Mouse (Mus musculus) MEL (cell line): ENCODE results near the gene Nlgn3. TPM values are rescaled to one million over a fixed set of nuclear protein-coding genes. Genes with fewer than 3 reads are reported as not detected.

ENCODE experiments used
- DNase-seq: peaks from one replicate; pipeline ENCODE4 v3.0.0; 2011; ENCODE audit warnings: low read depth, low spot score
- H3K27ac ChIP-seq: 2 replicates; pipeline ENCODE4 v1.5.1; 2012; ENCODE audit warnings: low read depth, mild to moderate bottlenecking, control low read depth, low read length, moderate library complexity; ENCODE audit not compliant: control insufficient read depth
- H3K27me3 ChIP-seq, 2 experiments: fragments of 150-350 bp in 1 of 2; sonication (generic) in 1 of 2; 2 replicates each; pipeline ENCODE4 v1.6.1; 2012; ENCODE audit warnings: low read length in 2 of 2, mild to moderate bottlenecking in 2 of 2, improper control_type of control experiment in 1 of 2, moderate library complexity in 1 of 2; ENCODE audit not compliant: insufficient read depth in 2 of 2, control insufficient read depth in 1 of 2
- H3K36me3 ChIP-seq, 2 experiments: 2 replicates each; pipeline ENCODE4 v1.6.1; 2012 to 2014; ENCODE audit warnings: low read length in 2 of 2, improper control_type of control experiment in 1 of 2, inconsistent platforms in 1 of 2, mild to moderate bottlenecking in 1 of 2; ENCODE audit not compliant: insufficient read depth in 2 of 2, control insufficient read depth in 1 of 2
- H3K4me1 ChIP-seq, 2 experiments: fragments of 150-350 bp in 1 of 2; sonication (generic) in 1 of 2; 2 replicates each; pipeline ENCODE4 v1.6.1; 2012; ENCODE audit warnings: low read length in 2 of 2, improper control_type of control experiment in 1 of 2, mild to moderate bottlenecking in 1 of 2; ENCODE audit not compliant: insufficient read depth in 2 of 2, control insufficient read depth in 1 of 2
- H3K4me3 ChIP-seq, 2 experiments: fragments of 150-350 bp in 1 of 2; sonication (generic) in 1 of 2; 2 replicates each; pipeline ENCODE4 v1.5.1; 2012; ENCODE audit warnings: low read depth in 2 of 2, low read length in 2 of 2, mild to moderate bottlenecking in 2 of 2, moderate library complexity in 2 of 2, control low read depth in 1 of 2, improper control_type of control experiment in 1 of 2; ENCODE audit not compliant: control insufficient read depth in 1 of 2, insufficient read depth in 1 of 2
- H3K79me2 ChIP-seq: 2 replicates; pipeline ENCODE4 v1.6.1; 2012; ENCODE audit warnings: mild to moderate bottlenecking, low read length, moderate library complexity; ENCODE audit not compliant: control insufficient read depth, poor library complexity, insufficient read depth
- H3K9ac ChIP-seq: 2 replicates; pipeline ENCODE4 v1.6.1; 2012; ENCODE audit warnings: low read depth, mild to moderate bottlenecking, control low read depth, low read length, moderate library complexity; ENCODE audit not compliant: control insufficient read depth, poor library complexity, severe bottlenecking
- H3K9me3 ChIP-seq: fragments of 150-350 bp; sonication (generic); replicated peaks from 2 replicates; pipeline ENCODE4 v1.6.1; 2012; ENCODE audit warnings: mild to moderate bottlenecking, low read length, improper control_type of control experiment, moderate library complexity; ENCODE audit not compliant: insufficient read depth
- BHLHE40 ChIP-seq: IDR thresholded peaks from 2 replicates; pipeline ENCODE4 v1.6.1; 2012; ENCODE audit warnings: low read depth, mild to moderate bottlenecking, inconsistent platforms, low read length, improper control_type of control experiment, borderline replicate concordance
- CHD1 ChIP-seq: IDR thresholded peaks from 2 replicates; pipeline ENCODE4 v1.6.1; 2012; ENCODE audit warnings: low read depth, mild to moderate bottlenecking, inconsistent platforms, low read length, improper control_type of control experiment
- CTCF ChIP-seq, 3 experiments: IDR thresholded peaks in 2 of 3; conservative IDR thresholded peaks in 1 of 3; 2 replicates each; pipeline ENCODE4 v1.5.1; 2011 to 2012; ENCODE audit warnings: low read length in 3 of 3, low read depth in 2 of 3, mild to moderate bottlenecking in 2 of 3, improper control_type of control experiment in 1 of 3, inconsistent platforms in 1 of 3, mixed read lengths in 1 of 3, moderate library complexity in 1 of 3; ENCODE audit not compliant: control insufficient read depth in 1 of 3, insufficient read depth in 1 of 3, poor library complexity in 1 of 3, severe bottlenecking in 1 of 3
- ETS1 ChIP-seq: IDR thresholded peaks from 2 replicates; pipeline ENCODE4 v1.6.1; 2012; ENCODE audit warnings: low read depth, mild to moderate bottlenecking, inconsistent platforms, low read length, improper control_type of control experiment, moderate library complexity
- KAT2A ChIP-seq: conservative IDR thresholded peaks from 2 replicates; pipeline ENCODE4 v1.6.1; 2012; ENCODE audit warnings: low read depth, low read length, improper control_type of control experiment, inconsistent platforms
- MAZ ChIP-seq: IDR thresholded peaks from 2 replicates; pipeline ENCODE4 v1.6.1; 2012; ENCODE audit warnings: low read depth, mild to moderate bottlenecking, inconsistent platforms, low read length, improper control_type of control experiment
- MEF2A ChIP-seq: IDR thresholded peaks from 2 replicates; pipeline ENCODE4 v1.6.1; 2014; ENCODE audit warnings: low read depth, mild to moderate bottlenecking, inconsistent platforms, low read length, improper control_type of control experiment; ENCODE audit not compliant: poor library complexity, insufficient replicate concordance, severe bottlenecking; ENCODE audit errors: extremely low read depth
- MXI1 ChIP-seq: IDR thresholded peaks from 2 replicates; pipeline ENCODE4 v1.6.1; 2011; ENCODE audit warnings: mild to moderate bottlenecking, low read depth, low read length, improper control_type of control experiment
- NELFE ChIP-seq: IDR thresholded peaks from 2 replicates; pipeline ENCODE4 v1.6.1; 2011; ENCODE audit warnings: low read depth, low read length, improper control_type of control experiment
- POLR2AphosphoS2 ChIP-seq: IDR thresholded peaks from 2 replicates; pipeline ENCODE4 v1.6.1; 2011; ENCODE audit warnings: low read length, improper control_type of control experiment
- POLR2AphosphoS5 ChIP-seq: IDR thresholded peaks from 2 replicates; pipeline ENCODE4 v1.6.1; 2012; ENCODE audit warnings: low read depth, borderline replicate concordance, mild to moderate bottlenecking, inconsistent platforms, low read length, moderate library complexity, mixed read lengths
- RAD21 ChIP-seq: IDR thresholded peaks from 2 replicates; pipeline ENCODE4 v1.6.1; 2011; ENCODE audit warnings: mild to moderate bottlenecking, low read depth, low read length, improper control_type of control experiment
- RCOR1 ChIP-seq: IDR thresholded peaks from 2 replicates; pipeline ENCODE4 v1.6.1; 2012; ENCODE audit warnings: low read depth, mild to moderate bottlenecking, inconsistent platforms, low read length, improper control_type of control experiment
- SMC3 ChIP-seq: IDR thresholded peaks from 2 replicates; pipeline ENCODE4 v1.6.1; 2011; ENCODE audit warnings: low read depth, low read length, improper control_type of control experiment
- TBP ChIP-seq: IDR thresholded peaks from 2 replicates; pipeline ENCODE4 v1.8.0; 2011; ENCODE audit warnings: low read depth, low read length, improper control_type of control experiment
- TCF12 ChIP-seq: IDR thresholded peaks from 2 replicates; pipeline ENCODE4 v1.6.1; 2014; ENCODE audit warnings: low read depth, mild to moderate bottlenecking, inconsistent platforms, low read length, improper control_type of control experiment, moderate library complexity
- ZC3H11A ChIP-seq: IDR thresholded peaks from 2 replicates; pipeline ENCODE4 v1.6.1; 2012; ENCODE audit warnings: low read depth, mild to moderate bottlenecking, inconsistent platforms, low read length, improper control_type of control experiment
- polyA plus RNA-seq, 2 experiments: library from polyadenylated mRNA; stranded (reverse) in 1 of 2; unstranded in 1 of 2; fragments of >175 nt in 1 of 2; fragments of >200 nt in 1 of 2; gene quantifications; 2 replicates each; pipeline versions ENCODE4 v1.2.1 to v1.2.4; 2012; ENCODE audit warnings: low replicate concordance in 2 of 2, low read depth in 1 of 2; ENCODE audit not compliant: insufficient read length in 2 of 2, insufficient read depth in 1 of 2, missing spikeins in 1 of 2
- total RNA-seq: library from RNA; depleted of rRNA; stranded (reverse); fragments of 300-350 nt; gene quantifications from 2 replicates; pipeline ENCODE4 v1.2.3, GENCODE M21; 2012

Nlgn3 gene
- total and polyA plus RNA-seq, 3 experiments, result 0.04 to 0.15 TPM; not detected in 1

GRCm38 (mm10) chrX:101282813-101283212 lies 16.2 kb upstream of the Nlgn3 start:
- no peak overlapping the region for H3K27ac ChIP-seq
- no peaks in the 10 kb centered on the region for H3K79me2 ChIP-seq
- no peak overlapping the region for H3K9ac ChIP-seq
- H3K36me3 ChIP-seq, result peaks cover 4 to 9% of the 10 kb centered on the region in 2 experiments; a peak in 3 of 4 replicates
- TF ChIP-seq MXI1 (no peak), MEF2A (no peak), NELFE (no peak), CHD1 (no peak)
- H3K9me3 ChIP-seq, result no peaks in the 10 kb centered on the region
- H3K4me1 ChIP-seq, result peaks cover 6 to 7% of the 10 kb centered on the region in 2 experiments
- H3K27me3 ChIP-seq, result no peaks in the 10 kb centered on the region
- no peak for DNase-seq
- H3K4me3 ChIP-seq, result no peak overlapping the region

GRCm38 (mm10) chrX:101285534-101285933 lies 13.4 kb upstream of the Nlgn3 start:
- no peak overlapping the region for H3K9ac ChIP-seq
- peak; percentile 63 for DNase-seq
- H3K9me3 ChIP-seq, result no peaks in the 10 kb centered on the region
- H3K27ac ChIP-seq, result no peak overlapping the region
- TF ChIP-seq POLR2AphosphoS2 (no peak), RAD21 (peak; percentile 27), CTCF (IDR thresholded peaks at IDR 0.05 in 2 of 3, conservative IDR thresholded peaks at IDR 0.05 in 1 of 3; ENCODE audit: control insufficient read depth in 1 of 3, insufficient read depth in 1 of 3, low read depth in 2 of 3, low read length in 3 of 3, poor library complexity in 1 of 3, severe bottlenecking in 1 of 3) (peak; percentile 63 to 73 (median 65)), TCF12 (no peak), SMC3 (peak; percentile 70), ZC3H11A (peak; percentile 27; the same call in 1 of the 2 replicates)
- peaks cover 23 to 30% of the 10 kb centered on the region in 2 experiments for H3K4me1 ChIP-seq
- H3K4me3 ChIP-seq, result no peak overlapping the region
- no peaks in the 10 kb centered on the region for H3K79me2 ChIP-seq
- no peaks in the 10 kb centered on the region for H3K27me3 ChIP-seq
- peaks cover 11 to 32% of the 10 kb centered on the region in 2 experiments for H3K36me3 ChIP-seq

- Histone ChIP-seq H3K9me3 (no peaks in the 10 kb centered on the region), H3K36me3 (peaks cover 13 to 36% of the 10 kb centered on the region in 2 experiments), H3K79me2 (no peaks in the 10 kb centered on the region), H3K27me3 (no peaks in the 10 kb centered on the region), H3K9ac (no peak overlapping the region), H3K4me1 (peaks cover 23 to 30% of the 10 kb centered on the region in 2 experiments), H3K27ac (no peak overlapping the region), H3K4me3 (no peak overlapping the region)
- DNase-seq, result no peak
- TF ChIP-seq MAZ (no peak), POLR2AphosphoS2 (no peak), KAT2A (no peak), RCOR1 (no peak), POLR2AphosphoS5 (no peak), ETS1 (no peak), RAD21 (no peak), SMC3 (no peak), BHLHE40 (no peak), TBP (no peak)
These were observed 12.9 kb upstream of the Nlgn3 start for GRCm38 (mm10) chrX:101285953-101286670.
